Mouse (Mus musculus) midbrain, embryonic 16.5 days (tissue): ENCODE data around the gene Hist1h2bh. TPM values are rescaled to one million over a fixed set of nuclear protein-coding genes. Genes with fewer than 3 reads are reported as not detected.
"Not testable (repeated sequence)": the region's sequence is repeated elsewhere in the genome, so short reads cannot be mapped to it uniquely, and the experiment has no call there.

Experiments used
- ATAC-seq: fragments of 200-750 bp; cut with Nextera tagmentation; 2 replicates; pipeline ENCODE4 v1.8.0; 2017; ENCODE audit warnings: moderate TSS enrichment
- H3K27ac ChIP-seq: fragments of 300-500 bp; sonication (generic); 2 replicates; pipeline ENCODE4 v1.5.1; 2014; ENCODE audit warnings: mild to moderate bottlenecking, low read length, mixed read lengths
- H3K27me3 ChIP-seq: fragments of 300-500 bp; sonication (generic); 2 replicates; pipeline ENCODE4 v1.6.1; 2014; ENCODE audit warnings: low read depth, low read length, mixed read lengths; ENCODE audit not compliant: control insufficient read depth, insufficient read depth
- H3K36me3 ChIP-seq: fragments of 300-500 bp; sonication (generic); 2 replicates; pipeline ENCODE4 v1.6.1; 2014; ENCODE audit warnings: mild to moderate bottlenecking, low read length, moderate library complexity, mixed read lengths; ENCODE audit not compliant: control insufficient read depth, insufficient read depth
- H3K4me1 ChIP-seq: fragments of 300-500 bp; sonication (generic); 2 replicates; pipeline ENCODE4 v1.6.1; 2014; ENCODE audit warnings: mild to moderate bottlenecking, low read length, mixed read lengths; ENCODE audit not compliant: control insufficient read depth, insufficient read depth
- H3K4me2 ChIP-seq: fragments of 300-500 bp; sonication (generic); 2 replicates; pipeline ENCODE4 v1.6.1; 2014; ENCODE audit warnings: mild to moderate bottlenecking, low read length, mixed read lengths
- H3K4me3 ChIP-seq: fragments of 300-500 bp; sonication (generic); 2 replicates; pipeline ENCODE4 v1.5.1; 2014; ENCODE audit warnings: low read depth, mild to moderate bottlenecking, low read length, moderate library complexity, mixed read lengths
- H3K9ac ChIP-seq: fragments of 300-500 bp; sonication (generic); 2 replicates; pipeline ENCODE4 v1.6.1; 2014; ENCODE audit warnings: low read depth, low read length, mixed read lengths
- H3K9me3 ChIP-seq: fragments of 300-500 bp; sonication (generic); replicated peaks from 2 replicates; pipeline ENCODE4 v1.6.1; 2014; ENCODE audit warnings: mild to moderate bottlenecking, low read length, mixed read lengths; ENCODE audit not compliant: control insufficient read depth, poor library complexity, severe bottlenecking
- WGBS: fragments of 180-500 bp; shearing (Covaris S2); extraction: QIAGEN DNeasy Blood & Tissue Kit; methylation state at CpG from one replicate; pipeline ENCODE4 v1.1.7; 2014; 5-methylcytosine and 5-hydroxymethylcytosine counted together
- polyA plus RNA-seq: library from polyadenylated mRNA; unstranded; fragments of >200 nt; fragmentation: Nextera tagmentation; extraction: Ambion mirVana; gene quantifications from 2 replicates; pipeline ENCODE4 v1.2.1, GENCODE M21; 2015

Hist1h2bh gene
- polyA plus RNA-seq, 1 experiment from 2014 or later: not detected

GRCm38 (mm10) chr13:23574546-23575170 lies 31.5 kb upstream of the Hist1h2bh start:
- Histone ChIP-seq H3K4me1 (peaks cover 30% of the 10 kb centered on the region), H3K4me3 (peak overlapping the region; percentile 33), H3K4me2 (peak overlapping the region; percentile 73), H3K27ac (peak overlapping the region; percentile 81)
- H3K27me3 ChIP-seq, ATAC-seq, H3K9me3 ChIP-seq, H3K36me3 ChIP-seq, H3K9ac ChIP-seq: not testable (repeated sequence)
- WGBS: 2% methylated on average over 5 of the region's 39 CpGs

DNA sequence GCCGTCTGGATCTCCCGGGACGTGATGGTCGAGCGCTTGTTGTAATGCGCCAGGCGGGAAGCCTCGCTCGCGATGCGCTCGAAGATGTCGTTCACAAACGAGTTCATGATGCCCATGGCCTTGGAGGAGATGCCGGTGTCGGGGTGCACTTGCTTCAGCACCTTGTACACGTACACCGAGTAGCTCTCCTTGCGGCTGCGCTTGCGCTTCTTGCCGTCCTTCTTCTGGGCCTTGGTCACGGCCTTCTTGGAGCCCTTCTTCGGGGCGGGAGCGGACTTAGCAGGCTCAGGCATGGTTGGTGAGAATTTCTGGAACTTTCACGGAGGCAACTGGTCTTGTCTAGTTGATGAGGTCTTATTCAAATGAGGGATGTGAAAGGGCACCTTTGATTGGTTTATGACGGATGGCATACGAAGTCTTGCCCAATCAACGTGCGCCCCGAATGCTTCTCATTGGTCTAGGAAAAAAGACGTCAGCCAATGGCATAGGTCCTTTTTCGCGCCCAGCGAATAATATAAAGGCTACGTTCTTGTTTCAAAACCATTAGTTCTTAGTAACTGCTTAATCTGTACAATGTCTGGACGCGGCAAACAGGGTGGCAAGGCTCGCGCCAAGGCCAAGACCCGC lies 30.8 kb upstream of the Hist1h2bh start, which contains the start of the genes Hist1h2bf and Hist1h2ad:
Gene Hist1h2bf (minus strand): TSS at position 299 of the 627 bp plus-strand sequence.
Gene Hist1h2ad (plus strand): TSS at position 484 of the 627 bp plus-strand sequence.
- peak within 1 kb of the TSS; percentile 25; the same call in 1 of the 2 replicates for H3K9ac ChIP-seq
- under 1% methylated on average over 33 of the region's 42 CpGs for WGBS

GRCm38 (mm10) chr13:23573034-23573897 lies 30.1 kb upstream of the Hist1h2bh start:
- Histone ChIP-seq H3K27ac (peak overlapping the region; percentile 78), H3K4me2 (peak overlapping the region; percentile 73), H3K4me3 (peak overlapping the region; percentile 33), H3K4me1 (peaks cover 30% of the 10 kb centered on the region), H3K9ac (0 out of 2 replicates have a peak overlapping the region, but pooled peaks have one; percentile 25)
- ATAC-seq, H3K36me3 ChIP-seq, H3K9me3 ChIP-seq, H3K27me3 ChIP-seq: not testable (repeated sequence)
- WGBS: 10% methylated on average over 18 of the region's 20 CpGs

More for the DNA sequence above, 30.8 kb upstream of the Hist1h2bh start, which contains the start of the genes Hist1h2bf and Hist1h2ad:
- peak within 1 kb of the TSS; percentile 81 for H3K27ac ChIP-seq
- not testable (repeated sequence) for H3K9me3 ChIP-seq, H3K36me3 ChIP-seq, H3K27me3 ChIP-seq
- peaks cover 30% of the 10 kb centered on the region for H3K4me1 ChIP-seq
- peak within 1 kb of the TSS; percentile 78 for H3K4me2 ChIP-seq
- H3K4me3 ChIP-seq: peak within 1 kb of the TSS; percentile 33
- peak; percentile 91 for ATAC-seq

GRCm38 (mm10) chr13:23572218-23573033 lies 29.2 kb upstream of the Hist1h2bh start:
- peak overlapping the region; percentile 93 for H3K27ac ChIP-seq
- peaks cover 30% of the 10 kb centered on the region for H3K4me1 ChIP-seq
- H3K4me3 ChIP-seq: peak overlapping the region; percentile 43
- H3K27me3 ChIP-seq: no peaks in the 10 kb centered on the region
- 42% methylated on average over 2 of the region's 2 CpGs for WGBS
- no peak for ATAC-seq
- H3K4me2 ChIP-seq: peak overlapping the region; percentile 73
- H3K9me3 ChIP-seq: no peaks in the 10 kb centered on the region
- peak overlapping the region; percentile 60; the same call in 1 of the 2 replicates for H3K9ac ChIP-seq
- no peaks in the 10 kb centered on the region for H3K36me3 ChIP-seq

- 0% methylated on average over 12 of the region's 34 CpGs for WGBS
These were observed 28.5 kb upstream of the Hist1h2bh start for GRCm38 (mm10) chr13:23571504-23572217.

DNA sequence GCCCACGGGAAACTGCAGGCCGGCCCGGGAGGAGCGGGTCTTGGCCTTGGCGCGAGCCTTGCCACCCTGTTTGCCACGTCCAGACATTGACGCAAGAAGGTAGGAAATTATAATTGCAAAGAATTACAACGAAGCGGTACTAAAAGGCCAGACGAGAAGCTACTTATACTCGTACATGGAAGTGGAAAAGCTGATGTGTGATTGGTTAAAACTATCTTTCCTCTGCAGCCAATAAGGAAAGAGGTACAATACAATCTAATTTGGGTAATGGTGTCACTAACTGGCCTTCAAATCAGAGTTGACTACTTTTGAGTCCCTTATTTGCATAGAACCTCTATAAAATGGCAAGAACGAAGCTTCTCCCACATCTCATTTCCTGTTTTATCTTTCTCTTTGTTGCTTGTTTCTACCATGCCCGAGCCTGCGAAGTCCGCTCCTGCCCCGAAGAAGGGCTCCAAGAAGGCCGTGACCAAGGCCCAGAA lies 27.9 kb upstream of the Hist1h2bh start, which contains the start of the genes Hist1h2ae and Hist1h2bg:
Gene Hist1h2ae (minus strand): TSS at position 199 of the 482 bp plus-strand sequence.
Gene Hist1h2bg (plus strand): TSS at position 375 of the 482 bp plus-strand sequence.
- peak; percentile 93 for ATAC-seq
- H3K4me1 ChIP-seq: peaks cover 23% of the 10 kb centered on the region
- no peaks in the 10 kb centered on the region for H3K9me3 ChIP-seq
- 0% methylated on average over 18 of the region's 18 CpGs for WGBS
- H3K4me3 ChIP-seq: peak within 1 kb of the TSS; percentile 43
- no peaks in the 10 kb centered on the region for H3K36me3 ChIP-seq
- peak within 1 kb of the TSS; percentile 60 for H3K9ac ChIP-seq
- H3K27ac ChIP-seq: peak within 1 kb of the TSS; percentile 93
- no peaks in the 10 kb centered on the region for H3K27me3 ChIP-seq
- H3K4me2 ChIP-seq: peak within 1 kb of the TSS; percentile 73

More at GRCm38 (mm10) chr13:23571504-23572217, 28.5 kb upstream of the Hist1h2bh start:
- not testable (repeated sequence) for H3K27me3 ChIP-seq, ATAC-seq, H3K36me3 ChIP-seq, H3K9me3 ChIP-seq
- H3K4me1 ChIP-seq: peaks cover 29% of the 10 kb centered on the region
- peak overlapping the region; percentile 60 for H3K9ac ChIP-seq
- peak overlapping the region; percentile 43 for H3K4me3 ChIP-seq
- H3K27ac ChIP-seq: peak overlapping the region; percentile 93
- peak overlapping the region; percentile 73 for H3K4me2 ChIP-seq

DNA sequence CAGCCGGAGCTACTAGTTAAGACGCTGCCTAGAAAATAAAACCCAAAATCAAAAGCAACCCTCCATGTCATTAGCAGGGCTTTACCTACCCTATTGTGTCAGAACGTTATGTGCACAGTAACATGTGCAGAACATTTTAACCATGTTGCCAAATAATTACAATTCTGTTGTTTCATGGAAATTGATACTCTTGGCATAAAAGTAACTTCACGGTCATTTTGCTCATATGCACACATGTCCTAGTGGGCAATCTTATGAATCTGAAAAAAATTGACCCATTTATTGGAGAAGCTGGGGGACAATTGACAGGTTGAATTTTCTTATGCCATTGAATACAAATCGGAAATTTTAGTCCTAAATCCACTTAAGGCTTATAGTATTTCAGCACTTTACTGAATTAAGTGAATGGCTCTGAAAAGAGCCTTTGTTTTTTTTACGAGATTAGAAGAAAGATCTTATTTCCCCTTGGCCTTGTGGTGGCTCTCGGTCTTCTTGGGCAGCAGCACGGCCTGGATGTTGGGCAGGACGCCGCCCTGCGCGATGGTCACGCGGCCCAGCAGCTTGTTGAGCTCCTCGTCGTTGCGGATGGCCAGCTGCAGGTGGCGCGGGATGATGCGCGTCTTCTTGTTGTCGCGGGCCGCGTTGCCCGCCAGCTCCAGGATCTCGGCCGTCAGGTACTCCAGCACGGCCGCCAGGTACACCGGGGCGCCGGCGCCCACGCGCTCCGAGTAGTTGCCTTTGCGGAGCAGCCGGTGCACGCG lies 27.2 kb upstream of the Hist1h2bh start:
- not testable (repeated sequence) for H3K36me3 ChIP-seq, H3K9me3 ChIP-seq, H3K27me3 ChIP-seq
- Histone ChIP-seq H3K4me3 (peak overlapping the region; percentile 43), H3K27ac (peak overlapping the region; percentile 93), H3K4me2 (peak overlapping the region; percentile 59), H3K4me1 (peaks cover 22% of the 10 kb centered on the region), H3K9ac (peak overlapping the region; percentile 56; the same call in 1 of the 2 replicates)
- under 1% methylated on average over 19 of the region's 41 CpGs for WGBS
- peak; percentile 43 for ATAC-seq
